Mouse (Mus musculus) ovary, postnatal 10 days (tissue): ENCODE measurements at regions not wholly inside any gene's neighbourhood (a gene's known extent, or its start where the extent isn't known, plus 50 kb on each side); places are given as distances from the start of the nearest gene placed in this dataset.

Experiments used
- DNase-seq: peaks from one replicate; pipeline ENCODE4 v3.0.0; 2022; ENCODE audit warnings: low spot score

GRCm38 (mm10) chr2:137705724-137706422, 550.5 kb upstream of the Btbd3 start:
- no peak for DNase-seq

GRCm38 (mm10) chr2:137704948-137705723, 551.2 kb upstream of the Btbd3 start:
- DNase-seq, result no peak

- no peak for DNase-seq
Observed at GRCm38 (mm10) chr2:137704565-137704947, 551.8 kb upstream of the Btbd3 start.

GRCm38 (mm10) chr2:137704051-137704450, 552.3 kb upstream of the Btbd3 start:
- no peak for DNase-seq

- no peak for DNase-seq
Observed at GRCm38 (mm10) chr2:137695885-137696284, 560.5 kb upstream of the Btbd3 start.

GRCm38 (mm10) chr2:137694020-137694419, 562.3 kb upstream of the Btbd3 start:
- no peak for DNase-seq

GRCm38 (mm10) chr2:137687208-137687607, 569.2 kb upstream of the Btbd3 start:
- no peak for DNase-seq

GRCm38 (mm10) chr2:137686735-137687134, 569.6 kb upstream of the Btbd3 start:
- DNase-seq, result no peak

- DNase-seq, result no peak
Observed at GRCm38 (mm10) chr2:137681762-137682161, 565.3 kb upstream of the Jag1 start.

- no peak for DNase-seq
Observed at GRCm38 (mm10) chr2:137663171-137663570, 546.7 kb upstream of the Jag1 start.

- no peak for DNase-seq
Observed at GRCm38 (mm10) chr2:137662216-137662615, 545.8 kb upstream of the Jag1 start.

- DNase-seq, result no peak
Observed at GRCm38 (mm10) chr2:137660449-137660848, 544.0 kb upstream of the Jag1 start.

GRCm38 (mm10) chr2:137654296-137654695, 537.9 kb upstream of the Jag1 start:
- DNase-seq, result no peak

GRCm38 (mm10) chr2:137644160-137644559, 527.7 kb upstream of the Jag1 start:
- DNase-seq, result no peak

- DNase-seq, result no peak
Observed at GRCm38 (mm10) chr2:137643269-137644055, 527.0 kb upstream of the Jag1 start.

GRCm38 (mm10) chr2:137635019-137635621, 518.7 kb upstream of the Jag1 start:
- DNase-seq, result no peak

- DNase-seq, result no peak
Observed at GRCm38 (mm10) chr2:137616637-137617036, 500.2 kb upstream of the Jag1 start.

GRCm38 (mm10) chr2:137613791-137614190, 497.3 kb upstream of the Jag1 start:
- DNase-seq, result no peak

GRCm38 (mm10) chr2:137608506-137608905, 492.1 kb upstream of the Jag1 start:
- no peak for DNase-seq

- no peak for DNase-seq
Observed at GRCm38 (mm10) chr2:137598136-137598535, 481.7 kb upstream of the Jag1 start.

GRCm38 (mm10) chr2:137594509-137594908, 478.1 kb upstream of the Jag1 start:
- DNase-seq, result no peak

GRCm38 (mm10) chr2:137591551-137591950, 475.1 kb upstream of the Jag1 start:
- DNase-seq, result no peak
